Mouse (Mus musculus): ENCODE data around the gene Csrnp1.

Csrnp1 gene

DNA sequence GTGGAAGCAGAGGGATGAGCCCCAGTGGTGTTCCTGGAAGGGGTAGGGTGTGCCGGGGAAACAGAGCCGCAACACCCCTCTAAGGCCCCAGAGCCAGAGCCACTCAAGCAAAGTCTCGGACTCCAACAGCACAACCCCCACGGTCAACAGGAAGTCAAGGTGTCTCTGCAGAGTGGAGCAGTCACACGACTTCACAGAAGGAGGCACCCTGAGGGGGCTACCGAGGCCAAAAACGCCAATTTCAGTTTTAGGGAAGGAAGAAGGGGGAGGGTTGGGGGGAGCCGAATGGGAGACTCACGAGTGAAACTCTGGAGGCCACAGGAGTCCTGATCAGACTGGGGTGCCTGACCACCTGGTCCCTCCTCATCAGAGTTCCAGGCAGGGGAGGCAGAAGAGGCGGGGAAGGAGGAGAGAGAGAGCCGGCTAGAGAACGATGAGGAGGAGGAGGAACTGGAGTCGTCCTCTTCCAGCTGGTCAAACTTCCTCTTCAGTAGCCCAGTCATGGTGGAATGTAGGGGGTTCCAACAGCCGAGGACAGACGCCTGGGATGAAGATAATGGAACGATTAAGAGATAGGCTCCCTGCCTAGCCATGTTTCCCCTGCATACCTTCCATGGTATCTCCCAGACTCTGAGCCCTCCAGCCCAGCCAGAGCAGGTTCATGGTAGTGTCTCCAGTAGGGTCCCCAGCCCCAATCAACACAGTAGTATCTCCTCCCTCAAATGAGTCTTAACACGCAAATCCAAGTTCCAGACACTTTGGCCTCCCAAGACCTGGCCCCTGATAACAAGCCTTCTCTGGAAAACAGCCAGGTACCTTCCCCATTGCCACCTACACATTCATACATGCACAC, 7.5 kb downstream of the Csrnp1 start:
- DNase-seq: no peak

DNA sequence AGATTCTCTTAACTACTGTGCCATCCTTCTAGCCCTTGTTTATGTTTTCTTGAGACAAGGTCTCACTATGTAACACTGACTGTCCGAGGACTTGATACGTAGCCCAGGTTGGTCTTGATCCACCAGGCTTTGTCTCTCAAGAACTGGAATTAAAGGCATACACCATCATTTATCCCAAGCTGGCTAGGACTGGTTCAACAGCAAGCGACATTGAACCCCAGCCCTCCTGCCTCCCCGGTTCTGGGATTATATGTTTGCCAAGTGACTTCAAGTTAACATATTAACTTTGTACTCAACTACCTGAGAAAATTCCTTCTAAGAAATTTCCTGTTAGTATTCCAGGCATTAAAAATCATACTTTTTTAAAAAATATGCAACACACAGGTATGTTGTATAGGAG, 9.2 kb downstream of the Csrnp1 start:
- no peak for DNase-seq

- DNase-seq: no peak
Observed at GRCm38 (mm10) chr9:119974609-119975008, 9.8 kb downstream of the Csrnp1 start.

DNA sequence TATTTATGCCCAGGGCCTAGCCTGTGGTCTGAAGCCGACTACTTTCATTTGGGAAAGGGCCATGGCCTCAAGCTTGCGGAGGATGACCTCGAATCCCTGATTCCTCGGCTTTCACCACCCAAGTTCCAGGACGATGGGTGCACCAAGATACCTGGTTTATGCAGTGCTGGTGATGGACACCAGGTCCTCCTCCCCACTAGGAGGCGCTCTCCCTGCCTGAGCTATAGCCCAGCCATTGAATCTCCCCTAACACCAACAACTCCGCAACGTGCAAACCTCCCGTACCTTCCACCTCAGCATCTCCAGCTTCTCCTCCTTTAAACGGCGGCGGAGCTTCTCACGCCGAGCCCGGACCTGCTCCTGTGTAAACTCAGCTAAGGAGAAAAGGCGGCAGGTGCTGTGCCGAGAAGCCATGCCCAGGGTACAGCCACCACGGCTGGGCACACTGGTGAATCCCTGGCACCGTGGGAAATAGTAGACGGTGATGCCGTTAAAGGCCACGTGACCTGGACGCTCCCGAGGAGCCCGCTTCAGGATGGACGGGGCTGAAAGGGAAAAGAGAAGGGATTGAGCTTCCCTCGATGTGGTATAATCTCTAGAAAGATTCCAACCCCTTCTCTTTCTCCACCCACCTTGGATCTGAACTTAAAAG, 10.5 kb downstream of the Csrnp1 start:
- DNase-seq: no peak

DNA sequence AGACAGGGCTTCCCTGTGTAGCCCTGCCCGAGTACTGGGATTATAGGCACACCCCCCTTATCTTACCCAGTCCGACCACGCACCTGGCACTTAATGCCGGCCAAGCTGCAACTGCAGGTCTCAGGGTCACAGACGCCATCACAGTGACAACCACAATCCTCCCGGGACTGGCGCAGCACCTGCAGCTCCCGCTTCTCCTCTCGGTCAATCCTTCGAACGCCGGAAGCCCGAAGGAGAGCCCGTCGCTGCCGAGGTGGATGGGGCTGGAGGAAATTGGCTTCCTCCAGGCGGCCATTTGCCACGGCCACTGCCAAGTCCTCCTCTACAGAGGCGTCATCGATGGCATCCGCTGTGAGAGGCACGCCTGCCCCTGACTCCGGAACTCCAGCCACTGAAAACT, 11.2 kb downstream of the Csrnp1 start:
- DNase-seq: no peak

DNA sequence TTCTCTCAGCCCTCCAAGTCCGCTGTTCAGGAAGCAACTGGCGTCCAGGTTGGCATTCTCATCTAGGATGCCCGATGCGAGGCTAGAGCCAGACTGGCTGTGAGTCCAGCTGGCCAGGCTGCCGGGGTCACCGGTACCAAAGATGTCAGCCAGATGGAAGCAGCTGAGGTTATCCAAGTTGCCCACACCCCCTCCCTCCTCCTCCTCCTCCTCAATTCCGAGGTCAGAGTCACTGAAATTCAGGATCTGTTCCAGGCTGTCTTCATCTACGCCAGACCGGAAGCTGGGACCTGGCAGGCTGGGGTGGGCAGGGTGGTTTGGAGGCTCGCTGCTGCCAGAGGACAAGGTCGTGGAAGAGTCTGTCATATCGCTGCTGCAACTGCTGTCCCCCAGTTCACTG, 11.9 kb downstream of the Csrnp1 start:
- DNase-seq: no peak

GRCm38 (mm10) chr9:119972166-119972565, 12.3 kb downstream of the Csrnp1 start:
- no peak for DNase-seq

- peak in 1 of 2 experiments; percentile 41 for DNase-seq
Observed at GRCm38 (mm10) chr9:119970763-119971656, 13.4 kb downstream of the Csrnp1 start.

- peak; percentile 70 to 82 for DNase-seq
Observed at GRCm38 (mm10) chr9:119970221-119970620, 14.2 kb downstream of the Csrnp1 start.

GRCm38 (mm10) chr9:119969811-119970210, 14.6 kb downstream of the Csrnp1 start:
- DNase-seq: no peak

DNA sequence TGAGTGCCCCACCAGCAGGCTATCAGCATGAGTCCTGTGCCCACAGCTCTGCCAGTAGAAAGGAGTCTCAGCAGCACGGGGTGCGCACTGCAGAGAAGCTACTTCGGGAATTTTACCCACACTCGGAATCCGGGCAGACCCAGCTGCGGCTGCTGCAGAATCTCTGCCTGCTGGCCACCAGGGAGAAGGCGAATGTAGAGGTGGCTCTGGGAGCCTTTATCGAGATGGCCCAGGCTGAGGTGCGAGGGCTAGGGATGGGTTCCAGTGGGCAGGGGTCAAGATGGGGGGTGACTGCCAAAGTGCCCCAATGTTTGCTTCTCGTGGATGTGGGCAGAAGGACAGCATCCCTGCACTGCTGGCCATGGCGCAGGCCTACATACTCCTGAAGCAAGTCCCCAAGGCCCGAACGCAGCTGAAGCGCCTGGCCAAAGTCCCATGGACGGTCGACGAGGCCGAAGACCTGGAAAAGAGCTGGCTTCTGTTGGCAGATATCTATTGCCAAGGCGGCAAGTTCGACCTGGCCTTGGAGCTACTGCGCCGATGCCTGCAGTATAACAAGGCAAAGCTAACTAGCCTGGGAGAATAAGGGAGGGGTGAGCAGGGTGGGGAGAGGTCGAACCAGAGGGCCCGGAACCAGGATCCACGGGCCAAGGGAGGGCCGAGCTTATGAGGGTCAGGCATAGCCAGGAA, 18.1 kb downstream of the Csrnp1 start:
- DNase-seq: no peak

DNA sequence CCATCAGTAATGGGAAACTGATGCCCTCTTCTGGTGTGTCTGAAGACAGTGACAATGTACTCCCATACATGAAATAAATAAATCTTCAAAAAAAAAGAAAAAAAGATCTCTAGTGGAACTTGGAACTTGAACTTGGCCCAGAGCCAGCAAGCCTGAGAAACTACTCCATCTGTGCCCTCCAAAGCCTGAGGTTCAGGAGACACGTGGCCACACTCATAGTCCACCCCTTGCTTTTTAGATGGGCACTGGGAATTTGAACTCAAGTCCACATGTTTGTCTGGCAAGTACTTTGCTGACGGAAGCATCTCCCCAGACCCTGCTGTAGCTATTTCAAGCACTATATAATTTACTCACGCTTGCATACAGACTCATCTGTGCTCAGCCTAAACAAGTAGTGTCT, 19.3 kb downstream of the Csrnp1 start:
- no peak for DNase-seq

DNA sequence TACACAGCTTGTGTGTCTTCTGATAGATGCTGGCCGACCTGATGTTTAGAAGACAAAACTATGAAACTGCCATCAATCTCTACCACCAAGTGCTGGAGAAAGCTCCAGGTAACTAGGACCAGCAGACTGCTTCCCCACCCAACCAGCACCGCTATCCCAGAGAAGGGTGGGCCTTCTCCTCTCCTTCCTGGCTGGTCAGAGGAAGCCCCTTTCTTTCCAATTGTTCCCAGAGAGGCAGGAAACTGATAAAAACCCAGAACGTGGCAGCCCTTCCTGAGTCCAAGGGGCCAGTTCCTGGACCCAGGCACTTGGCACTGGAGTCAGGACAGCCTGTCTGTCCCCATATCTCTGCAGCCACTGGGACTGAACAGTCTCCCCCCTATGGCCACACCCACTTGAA, 20.3 kb downstream of the Csrnp1 start:
- peak; percentile 77 to 86 for DNase-seq

- DNase-seq: peak; percentile 81 to 87
Observed at GRCm38 (mm10) chr9:119962987-119963667, 21.3 kb downstream of the Csrnp1 start.

GRCm38 (mm10) chr9:119962216-119962615, 22.2 kb downstream of the Csrnp1 start:
- DNase-seq: no peak

GRCm38 (mm10) chr9:119958835-119959234, 25.6 kb downstream of the Csrnp1 start:
- no peak for DNase-seq

GRCm38 (mm10) chr9:119951388-119951787, 33.1 kb downstream of the Csrnp1 start:
- DNase-seq: no peak

DNA sequence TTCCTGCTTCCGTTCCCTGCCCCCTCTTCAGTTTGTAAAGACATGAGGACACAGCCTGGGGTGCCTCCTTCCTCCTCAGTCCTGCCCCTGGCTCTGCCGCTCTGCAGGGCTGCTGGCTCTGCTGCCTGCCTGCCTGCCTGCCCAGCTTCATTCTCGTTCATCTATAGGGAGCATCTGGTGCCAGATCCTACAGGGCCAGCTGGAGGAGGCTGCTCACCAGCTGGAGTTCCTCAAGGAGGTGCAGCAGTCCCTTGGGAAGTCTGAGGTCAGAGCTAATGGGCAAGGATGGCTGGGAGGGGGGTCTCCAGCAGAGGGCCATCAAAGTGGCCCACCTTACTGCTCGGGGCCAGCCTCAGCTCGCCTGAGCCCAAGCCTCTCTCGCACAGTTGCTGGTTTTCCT, 34.0 kb downstream of the Csrnp1 start:
- no peak for DNase-seq

DNA sequence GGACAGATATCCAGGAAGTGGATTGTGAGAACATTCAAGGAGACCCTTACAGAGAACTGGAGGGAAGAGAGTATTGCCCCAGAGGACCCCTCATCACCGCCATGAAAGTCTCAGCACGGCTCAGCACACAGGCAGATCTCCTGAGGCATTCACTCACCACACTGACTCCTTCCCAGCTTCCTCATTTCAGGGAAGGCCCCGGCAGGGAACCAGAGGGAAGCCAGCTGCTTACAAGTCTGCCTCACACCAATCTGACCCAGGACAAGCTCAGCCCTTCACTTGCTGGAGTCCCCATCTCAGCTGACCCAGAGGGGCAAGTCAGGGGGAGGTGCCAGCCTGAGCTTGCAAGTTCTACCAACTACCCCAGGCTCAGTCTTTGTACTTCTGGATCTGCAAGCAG, 35.7 kb downstream of the Csrnp1 start:
- no peak for DNase-seq

DNA sequence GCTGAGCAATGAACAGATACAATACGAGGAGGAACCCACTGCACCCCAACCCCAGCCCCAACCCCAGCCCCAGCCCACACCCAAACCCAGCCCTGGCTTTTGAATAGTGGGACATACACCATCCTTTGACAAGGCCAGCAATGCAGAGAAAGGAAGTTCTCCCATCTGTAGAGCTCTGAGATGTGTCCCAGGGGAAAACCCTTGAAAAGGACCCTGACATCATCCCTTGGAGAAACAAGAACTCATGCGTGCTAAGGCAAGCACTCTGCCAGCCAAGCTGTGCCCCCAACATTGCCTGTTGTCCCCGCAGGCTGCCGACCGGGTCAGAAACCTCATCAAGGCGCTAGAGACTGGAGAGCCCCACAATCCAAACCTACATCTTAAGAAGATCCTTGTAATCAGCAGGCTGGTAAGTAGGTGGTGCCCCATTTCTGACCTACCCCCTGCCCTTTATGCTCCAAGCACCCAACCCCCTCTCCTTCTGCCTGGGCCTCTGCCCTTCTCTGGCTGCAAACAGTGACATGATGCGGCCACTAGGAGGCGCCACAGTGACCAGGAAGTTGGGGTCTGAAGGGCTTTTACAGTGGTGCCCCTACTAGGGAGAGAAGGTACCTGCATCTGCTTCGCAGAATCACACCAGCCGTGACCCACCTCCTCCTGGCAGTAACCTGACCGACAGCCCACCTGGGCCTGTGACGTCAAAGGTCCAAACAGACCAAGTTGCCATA, 39.1 kb downstream of the Csrnp1 start:
- DNase-seq: no peak

- no peak for DNase-seq
Observed at GRCm38 (mm10) chr9:119943326-119943725, 41.1 kb downstream of the Csrnp1 start.
